Mouse (Mus musculus): ENCODE measurements around the gene Vps26c.

- TF ChIP-seq POLR2A (IDR thresholded peaks at IDR 0.05; ENCODE audit: borderline replicate concordance, extremely low read depth, low read depth, low read length) = no peak
- no peak for TF ChIP-seq CTCF (IDR thresholded peaks at IDR 0.05; ENCODE audit: insufficient read depth, low read length)
Measured at GRCm38 (mm10) chr16:94559282-94559681, 32.7 kb upstream of the Vps26c start.
